Mouse (Mus musculus): ENCODE measurements at regions not wholly inside any gene's neighbourhood (a gene's known extent, or its start where the extent isn't known, plus 50 kb on each side); places are given as distances from the start of the nearest gene placed in this dataset.
A peak's percentile ranks its signal among the peaks of the same experiment; 100 is the strongest.

- Histone ChIP-seq H3K4me3 (ENCODE audit: insufficient read depth, low read length) (no peak overlapping the region), H3K4me1 (ENCODE audit: control insufficient read depth, insufficient read depth, low read length) (peaks cover 5% of the 10 kb centered on the region; the same call in 1 of the 2 replicates), H3K27ac (ENCODE audit: insufficient read depth, low read length) (peak overlapping the region; percentile 91; the same call in 1 of the 2 replicates)
- TF ChIP-seq CTCF (IDR thresholded peaks at IDR 0.05; ENCODE audit: borderline replicate concordance, insufficient read depth, low read length), result no peak
- TF ChIP-seq POLR2A (IDR thresholded peaks at IDR 0.05; ENCODE audit: low read depth, low read length), result no peak
Measured at GRCm38 (mm10) chr1:82155961-82156360, 77.0 kb upstream of the Gm9747 start.

GRCm38 (mm10) chr1:82157013-82157412 lies 75.9 kb upstream of the Gm9747 start:
- Histone ChIP-seq H3K4me3 (ENCODE audit: insufficient read depth, low read length) (no peak overlapping the region), H3K4me1 (ENCODE audit: control insufficient read depth, insufficient read depth, low read length) (peaks cover 3% of the 10 kb centered on the region; the same call in 1 of the 2 replicates), H3K27ac (ENCODE audit: insufficient read depth, low read length) (no peak overlapping the region)
- TF ChIP-seq CTCF (IDR thresholded peaks at IDR 0.05; ENCODE audit: borderline replicate concordance, insufficient read depth, low read length), result no peak
- TF ChIP-seq POLR2A (IDR thresholded peaks at IDR 0.05; ENCODE audit: low read depth, low read length), result no peak

- TF ChIP-seq POLR2A (IDR thresholded peaks at IDR 0.05; ENCODE audit: low read depth, low read length) (no peak), CTCF (IDR thresholded peaks at IDR 0.05; ENCODE audit: borderline replicate concordance, insufficient read depth, low read length) (no peak)
- H3K4me3 ChIP-seq (ENCODE audit: insufficient read depth, low read length), result no peak overlapping the region
- peaks cover 3% of the 10 kb centered on the region; the same call in 1 of the 2 replicates for H3K4me1 ChIP-seq (ENCODE audit: control insufficient read depth, insufficient read depth, low read length)
- H3K27ac ChIP-seq (ENCODE audit: insufficient read depth, low read length), result no peak overlapping the region
Measured at GRCm38 (mm10) chr1:82158466-82158865, 74.4 kb upstream of the Gm9747 start.

GRCm38 (mm10) chr1:82159201-82159600 lies 73.7 kb upstream of the Gm9747 start:
- Histone ChIP-seq H3K27ac (ENCODE audit: insufficient read depth, low read length) (no peak overlapping the region), H3K4me1 (ENCODE audit: control insufficient read depth, insufficient read depth, low read length) (peaks cover 3% of the 10 kb centered on the region; the same call in 1 of the 2 replicates), H3K4me3 (ENCODE audit: insufficient read depth, low read length) (no peak overlapping the region)
- TF ChIP-seq POLR2A (IDR thresholded peaks at IDR 0.05; ENCODE audit: low read depth, low read length) (no peak), CTCF (IDR thresholded peaks at IDR 0.05; ENCODE audit: borderline replicate concordance, insufficient read depth, low read length) (no peak)

GRCm38 (mm10) chr1:82162926-82163325 lies 70.0 kb upstream of the Gm9747 start:
- Histone ChIP-seq H3K4me3 (ENCODE audit: insufficient read depth, low read length) (no peak overlapping the region), H3K4me1 (ENCODE audit: control insufficient read depth, insufficient read depth, low read length) (no peaks in the 10 kb centered on the region), H3K27ac (ENCODE audit: insufficient read depth, low read length) (no peak overlapping the region)
- TF ChIP-seq POLR2A (IDR thresholded peaks at IDR 0.05; ENCODE audit: low read depth, low read length) (no peak), CTCF (IDR thresholded peaks at IDR 0.05; ENCODE audit: borderline replicate concordance, insufficient read depth, low read length) (no peak)

- no peak for TF ChIP-seq CTCF (IDR thresholded peaks at IDR 0.05; ENCODE audit: borderline replicate concordance, insufficient read depth, low read length)
- TF ChIP-seq POLR2A (IDR thresholded peaks at IDR 0.05; ENCODE audit: low read depth, low read length), result no peak
- Histone ChIP-seq H3K4me1 (ENCODE audit: control insufficient read depth, insufficient read depth, low read length) (no peaks in the 10 kb centered on the region; the same call in 1 of the 2 replicates), H3K4me3 (ENCODE audit: insufficient read depth, low read length) (no peak overlapping the region), H3K27ac (ENCODE audit: insufficient read depth, low read length) (no peak overlapping the region)
Measured at GRCm38 (mm10) chr1:82168158-82168557, 64.8 kb upstream of the Gm9747 start.

GRCm38 (mm10) chr1:82168949-82169348 lies 64.0 kb upstream of the Gm9747 start:
- Histone ChIP-seq H3K27ac (ENCODE audit: insufficient read depth, low read length) (no peak overlapping the region), H3K4me1 (ENCODE audit: control insufficient read depth, insufficient read depth, low read length) (no peaks in the 10 kb centered on the region; the same call in 1 of the 2 replicates), H3K4me3 (ENCODE audit: insufficient read depth, low read length) (no peak overlapping the region)
- TF ChIP-seq POLR2A (IDR thresholded peaks at IDR 0.05; ENCODE audit: low read depth, low read length), result no peak
- TF ChIP-seq CTCF (IDR thresholded peaks at IDR 0.05; ENCODE audit: borderline replicate concordance, insufficient read depth, low read length), result no peak

GRCm38 (mm10) chr1:82180427-82180826 lies 52.5 kb upstream of the Gm9747 start:
- no peaks in the 10 kb centered on the region for H3K4me1 ChIP-seq (ENCODE audit: control insufficient read depth, insufficient read depth, low read length)
- TF ChIP-seq CTCF (IDR thresholded peaks at IDR 0.05; ENCODE audit: borderline replicate concordance, insufficient read depth, low read length) (no peak), POLR2A (IDR thresholded peaks at IDR 0.05; ENCODE audit: low read depth, low read length) (no peak)
- no peak overlapping the region for H3K27ac ChIP-seq (ENCODE audit: insufficient read depth, low read length)
- H3K4me3 ChIP-seq (ENCODE audit: insufficient read depth, low read length), result no peak overlapping the region
